Mouse (Mus musculus) stomach, embryonic 14.5 days (tissue): ENCODE measurements at regions not wholly inside any gene's neighbourhood (a gene's known extent, or its start where the extent isn't known, plus 50 kb on each side); places are given as distances from the start of the nearest gene placed in this dataset.
A peak's percentile ranks its signal among the peaks of the same experiment; 100 is the strongest.

Experiments used
- ATAC-seq: fragments of 200-750 bp; cut with Nextera tagmentation; 2 replicates; pipeline ENCODE4 v1.8.0; 2017; ENCODE audit warnings: low read depth, moderate TSS enrichment; ENCODE audit not compliant: insufficient number of reproducible peaks, insufficient read depth, low FRiP score
- H3K27ac ChIP-seq: fragments of 300-500 bp; sonication (generic); 2 replicates; pipeline ENCODE4 v1.5.1; 2014; ENCODE audit warnings: mild to moderate bottlenecking, low read length, moderate library complexity, mixed read lengths
- H3K27me3 ChIP-seq: fragments of 300-500 bp; sonication (generic); 2 replicates; pipeline ENCODE4 v1.6.1; 2014; ENCODE audit warnings: low read length, control low read depth, mixed read lengths; ENCODE audit not compliant: control insufficient read depth, insufficient read depth
- H3K36me3 ChIP-seq: fragments of 300-500 bp; sonication (generic); 2 replicates; pipeline ENCODE4 v1.6.1; 2014; ENCODE audit warnings: mild to moderate bottlenecking, control low read depth, low read length, moderate library complexity, mixed read lengths; ENCODE audit not compliant: control insufficient read depth, insufficient read depth
- H3K4me1 ChIP-seq: fragments of 300-500 bp; sonication (generic); 2 replicates; pipeline ENCODE4 v1.6.1; 2014; ENCODE audit warnings: low read length, control low read depth, mixed read lengths; ENCODE audit not compliant: control insufficient read depth, insufficient read depth
- H3K4me2 ChIP-seq: fragments of 300-500 bp; sonication (generic); replicated peaks from 2 replicates; pipeline ENCODE4 v1.6.1; 2014; ENCODE audit warnings: low read depth, low read length, control low read depth
- H3K4me3 ChIP-seq: fragments of 300-500 bp; sonication (generic); 2 replicates; pipeline ENCODE4 v1.5.1; 2014; ENCODE audit warnings: low read depth, low read length, control low read depth
- H3K9ac ChIP-seq: fragments of 300-500 bp; sonication (generic); replicated peaks from 2 replicates; pipeline ENCODE4 v1.6.1; 2014; ENCODE audit warnings: low read depth, mild to moderate bottlenecking, control low read depth, low read length, moderate library complexity, mixed read lengths
- H3K9me3 ChIP-seq: fragments of 300-500 bp; sonication (generic); 2 replicates; pipeline ENCODE4 v1.6.1; 2016; ENCODE audit warnings: low read depth, low read length, control low read depth; ENCODE audit not compliant: control insufficient read depth
- WGBS: fragments of 180-500 bp; shearing (Covaris S2); extraction: QIAGEN DNeasy Blood & Tissue Kit; methylation state at CpG from one replicate; pipeline ENCODE4 v1.1.7; 2014; 5-methylcytosine and 5-hydroxymethylcytosine counted together

DNA sequence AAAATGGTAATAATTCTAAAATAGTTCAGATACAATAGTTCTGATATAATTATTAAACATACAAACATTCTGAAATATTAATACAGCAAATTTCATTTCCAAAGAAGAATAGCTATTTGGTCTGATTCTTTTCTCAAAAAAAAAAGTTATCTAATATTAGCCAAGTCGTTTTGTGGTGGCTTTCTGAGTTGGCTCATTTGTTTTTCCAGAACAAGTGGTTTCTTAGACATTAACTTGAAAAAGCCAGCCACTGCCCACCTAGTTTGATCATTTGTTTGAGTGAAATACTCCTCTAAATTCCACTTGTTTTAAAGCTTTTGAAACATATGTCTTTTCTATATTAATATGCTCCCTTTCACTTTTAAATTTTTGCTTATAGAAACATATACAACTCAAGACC lies 227.6 kb downstream of the Ptprc start:
- ATAC-seq, result no peak
- H3K4me2 ChIP-seq, result no peak overlapping the region
- H3K4me3 ChIP-seq, result no peak overlapping the region
- H3K4me1 ChIP-seq, result no peaks in the 10 kb centered on the region
- no peaks in the 10 kb centered on the region for H3K27me3 ChIP-seq
- no peaks in the 10 kb centered on the region for H3K9me3 ChIP-seq
- no peak overlapping the region for H3K9ac ChIP-seq
- H3K27ac ChIP-seq, result no peak overlapping the region
- WGBS, result 71% methylated on average over 1 of the region's 1 CpGs
- H3K36me3 ChIP-seq, result peaks cover 5% of the 10 kb centered on the region; the same call in 1 of the 2 replicates

DNA sequence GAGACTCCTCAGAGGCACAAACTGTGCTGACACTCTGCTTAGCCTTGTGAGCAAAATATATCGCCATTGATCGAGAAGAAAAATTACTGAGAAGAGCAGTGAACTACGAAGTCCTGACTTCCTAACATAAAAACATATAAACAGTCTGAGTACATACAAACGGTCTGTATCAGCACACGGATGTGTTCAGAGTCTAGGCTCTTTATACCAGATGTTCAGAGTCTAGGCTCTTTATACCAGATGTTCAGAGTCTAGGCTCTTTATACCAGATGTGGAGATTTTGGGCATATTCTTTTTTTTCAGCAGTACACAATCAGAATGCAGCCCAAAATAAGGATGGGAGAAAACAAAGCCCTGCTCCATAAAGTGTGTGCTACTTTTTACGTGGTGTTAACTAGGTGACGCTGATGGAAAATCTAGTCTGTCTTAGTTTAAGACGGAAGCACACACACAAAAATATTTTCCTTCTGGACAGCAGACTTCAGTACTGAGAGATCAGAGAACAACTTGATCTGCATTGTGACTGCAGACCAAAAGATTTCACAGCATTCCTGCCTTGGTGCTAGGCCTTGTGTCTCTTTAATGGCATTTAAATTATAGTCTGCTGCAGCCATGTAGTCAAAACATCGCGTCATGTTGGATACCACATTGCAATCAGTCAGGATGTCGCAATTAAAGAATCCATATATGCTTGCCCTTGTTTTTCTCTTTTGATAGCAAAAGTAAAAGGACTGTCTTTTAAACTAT lies 233.6 kb downstream of the Ptprc start:
- H3K27me3 ChIP-seq, result no peaks in the 10 kb centered on the region
- no peak overlapping the region for H3K9ac ChIP-seq
- H3K4me2 ChIP-seq, result no peak overlapping the region
- ATAC-seq, result no peak
- H3K36me3 ChIP-seq, result peaks cover 7% of the 10 kb centered on the region
- H3K9me3 ChIP-seq, result no peaks in the 10 kb centered on the region
- H3K4me1 ChIP-seq, result no peaks in the 10 kb centered on the region
- WGBS, result 70% methylated on average over 11 of the region's 11 CpGs
- H3K27ac ChIP-seq, result no peak overlapping the region
- H3K4me3 ChIP-seq, result no peak overlapping the region

DNA sequence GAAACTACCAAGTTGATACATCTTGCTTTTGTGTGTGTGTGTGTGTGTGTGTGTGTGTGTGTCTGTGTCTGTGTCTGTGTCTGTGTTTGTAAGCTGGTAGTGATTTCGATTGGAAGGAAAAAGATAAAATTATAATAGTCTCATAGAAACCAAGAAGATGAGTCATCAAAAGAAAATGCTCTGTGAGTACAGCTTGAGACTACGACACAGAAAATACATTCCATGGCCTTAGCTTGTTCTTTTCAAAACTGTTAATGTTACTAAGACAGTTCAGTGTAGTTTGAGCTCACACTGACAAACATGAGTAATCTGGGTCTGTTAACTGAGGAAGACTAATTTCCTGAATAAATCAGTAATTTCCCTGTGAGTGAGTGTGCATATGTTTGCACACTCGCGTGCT lies 239.8 kb downstream of the Ptprc start:
- Histone ChIP-seq H3K27ac (no peak overlapping the region; the same call in 1 of the 2 replicates), H3K36me3 (peaks cover 13% of the 10 kb centered on the region), H3K4me1 (peaks cover 3% of the 10 kb centered on the region; the same call in 1 of the 2 replicates), H3K9ac (no peak overlapping the region), H3K9me3 (no peaks in the 10 kb centered on the region), H3K4me3 (no peak overlapping the region), H3K27me3 (no peaks in the 10 kb centered on the region), H3K4me2 (no peak overlapping the region)
- no peak for ATAC-seq
- 47% methylated on average over 4 of the region's 4 CpGs for WGBS

DNA sequence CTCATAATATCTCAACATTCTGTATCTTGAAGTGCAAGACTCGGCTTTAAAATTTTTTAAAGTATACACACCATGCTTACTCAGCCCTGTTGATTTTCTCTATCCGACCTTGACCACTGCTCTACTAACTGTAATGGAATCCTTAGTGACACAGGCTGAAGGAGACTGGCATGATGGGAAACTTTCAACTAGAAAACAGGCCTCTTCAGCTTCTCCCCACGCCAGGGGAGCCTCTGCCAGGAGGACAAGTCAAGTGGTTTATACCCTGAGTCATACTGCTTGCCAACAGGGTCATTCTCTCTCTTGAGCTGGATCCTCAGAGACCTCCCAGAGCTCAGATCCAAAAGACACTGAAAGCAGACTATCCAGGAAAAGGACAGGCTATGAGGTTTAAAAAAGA lies 245.7 kb downstream of the Ptprc start:
- no peak for ATAC-seq
- Histone ChIP-seq H3K4me1 (peaks cover 19% of the 10 kb centered on the region), H3K4me2 (no peak overlapping the region), H3K9ac (no peak overlapping the region), H3K36me3 (peaks cover 8% of the 10 kb centered on the region), H3K9me3 (no peaks in the 10 kb centered on the region), H3K27ac (no peak overlapping the region), H3K27me3 (no peaks in the 10 kb centered on the region), H3K4me3 (no peak overlapping the region)
- WGBS, result 77% methylated on average over 3 of the region's 3 CpGs

GRCm38 (mm10) chr1:137928522-137928921 lies 247.0 kb downstream of the Ptprc start:
- Histone ChIP-seq H3K4me3 (no peak overlapping the region), H3K4me1 (peaks cover 19% of the 10 kb centered on the region), H3K9ac (no peak overlapping the region), H3K27me3 (no peaks in the 10 kb centered on the region), H3K27ac (peak overlapping the region; percentile 66; the same call in 1 of the 2 replicates), H3K9me3 (no peaks in the 10 kb centered on the region), H3K36me3 (peaks cover 8% of the 10 kb centered on the region), H3K4me2 (no peak overlapping the region)
- ATAC-seq, result peak; percentile 23; the same call in 1 of the 2 replicates
- WGBS, result 27% methylated on average over 6 of the region's 6 CpGs

DNA sequence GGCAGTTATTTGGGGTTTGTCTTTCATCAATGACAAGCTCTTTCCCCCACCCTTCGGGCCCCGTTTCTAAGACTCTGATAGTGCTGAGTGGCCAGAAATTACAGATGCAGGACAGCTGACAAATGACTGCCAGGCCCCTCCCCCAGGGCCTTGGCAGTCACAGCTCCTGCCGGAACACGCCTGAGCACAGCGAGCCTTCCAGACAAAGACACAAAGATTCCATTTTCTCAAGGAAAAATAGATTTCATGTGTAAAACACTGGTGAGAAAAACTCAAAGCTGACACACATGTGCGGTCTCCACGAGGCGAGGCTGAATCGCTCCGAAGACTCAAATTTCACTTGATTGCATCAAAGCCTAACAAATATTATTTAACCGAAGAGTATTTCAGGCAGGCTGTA lies 247.6 kb downstream of the Ptprc start:
- Histone ChIP-seq H3K4me3 (no peak overlapping the region), H3K4me1 (peaks cover 19% of the 10 kb centered on the region), H3K27me3 (no peaks in the 10 kb centered on the region), H3K4me2 (0 out of 2 replicates have a peak overlapping the region, but pooled peaks have one; percentile 14), H3K9me3 (no peaks in the 10 kb centered on the region), H3K27ac (peak overlapping the region; percentile 66; the same call in 1 of the 2 replicates), H3K36me3 (peaks cover 8% of the 10 kb centered on the region), H3K9ac (no peak overlapping the region)
- ATAC-seq, result peak; percentile 86; the same call in 1 of the 2 replicates
- 17% methylated on average over 11 of the region's 11 CpGs for WGBS

GRCm38 (mm10) chr1:137926326-137926725 lies 249.2 kb downstream of the Ptprc start:
- Histone ChIP-seq H3K36me3 (no peaks in the 10 kb centered on the region; the same call in none of the 2 replicates), H3K9me3 (no peaks in the 10 kb centered on the region), H3K4me2 (no peak overlapping the region), H3K9ac (no peak overlapping the region), H3K4me3 (no peak overlapping the region), H3K27me3 (no peaks in the 10 kb centered on the region), H3K27ac (no peak overlapping the region), H3K4me1 (peaks cover 22% of the 10 kb centered on the region)
- no peak for ATAC-seq
- 48% methylated on average over 4 of the region's 4 CpGs for WGBS

GRCm38 (mm10) chr1:137924156-137924555 lies 251.4 kb downstream of the Ptprc start:
- Histone ChIP-seq H3K9me3 (no peaks in the 10 kb centered on the region), H3K4me2 (no peak overlapping the region), H3K9ac (no peak overlapping the region), H3K4me3 (no peak overlapping the region), H3K27ac (0 out of 2 replicates have a peak overlapping the region, but pooled peaks have one; percentile 2), H3K36me3 (no peaks in the 10 kb centered on the region; the same call in 1 of the 2 replicates), H3K27me3 (no peaks in the 10 kb centered on the region), H3K4me1 (peaks cover 22% of the 10 kb centered on the region)
- no peak for ATAC-seq
- 76% methylated on average over 6 of the region's 6 CpGs for WGBS
